Comparison of ENCODE assay signal across 9 mouse cellular contexts in genomic region chr7:49450261-49451141, GRCm38 (mm10).
A peak's percentile ranks its signal among the peaks of the same experiment; 100 is the strongest.
DNase-seq lines count a peak whose midpoint lies in the region; ATAC-seq lines count a peak whose summit lies in the region.
"Had no signal": no experiment of that assay in that cellular context is flagged by ENCODE, and none has a peak within 500 bp of the region (broad histone marks: within the 10 kb centered on the region; RNA-seq: fewer than 3 reads in every experiment).

No protein-coding gene starts in this region.

- no peak overlapping the region for H3K4me3 ChIP-seq in hindbrain, embryonic 16.5 days (ENCODE audit: low read length)
- no peak overlapping the region for H3K4me3 ChIP-seq in midbrain, embryonic 14.5 days (replicated peaks; ENCODE audit: low read depth, low read length)
- H3K4me3 ChIP-seq: megakaryocyte, embryonic 14.5 days had no signal

- peak; percentile 28 for DNase-seq in kidney, postnatal 14 days
- DNase-seq in kidney, postnatal 25 days = no peak
- peak; percentile 80 for DNase-seq in embryo, embryonic 11 days
- peak; percentile 56 for DNase-seq in midbrain, embryonic 14.5 days
- DNase-seq in cerebellum, adult 11 months = no peak
- DNase-seq in testis, postnatal 14 days (ENCODE audit: low spot score) = no peak
- no peak for DNase-seq in T-cell, adult 2 months (ENCODE audit: low spot score)

- WGBS in hindbrain, embryonic 16.5 days = 24% methylated on average over 22 of the region's 22 CpGs
- WGBS in midbrain, embryonic 14.5 days = 34% methylated on average over 22 of the region's 22 CpGs

- peak overlapping the region; percentile 31 for H3K4me2 ChIP-seq in hindbrain, embryonic 16.5 days (ENCODE audit: low read length)
- H3K4me2 ChIP-seq in midbrain, embryonic 14.5 days (ENCODE audit: low read length) = peak overlapping the region; percentile 26

- peaks cover 3% of the 10 kb centered on the region; the same call in 1 of the 2 replicates for H3K36me3 ChIP-seq in hindbrain, embryonic 16.5 days (ENCODE audit: control insufficient read depth, insufficient read depth, low read length)
- H3K36me3 ChIP-seq in midbrain, embryonic 14.5 days (ENCODE audit: control insufficient read depth, insufficient read depth, low read length) = peaks cover 7% of the 10 kb centered on the region

- peak; percentile 62 for ATAC-seq in hindbrain, embryonic 16.5 days
- peak; percentile 59; the same call in 1 of the 2 replicates for ATAC-seq in midbrain, embryonic 14.5 days (ENCODE audit: low FRiP score, low TSS enrichment)

- peaks cover 9% of the 10 kb centered on the region for H3K4me1 ChIP-seq in hindbrain, embryonic 16.5 days (ENCODE audit: control insufficient read depth, insufficient read depth, low read depth, low read length)
- peaks cover 8% of the 10 kb centered on the region for H3K4me1 ChIP-seq in midbrain, embryonic 14.5 days (ENCODE audit: control insufficient read depth, insufficient read depth, low read length)
- H3K4me1 ChIP-seq: megakaryocyte, embryonic 14.5 days had no signal

- H3K9ac ChIP-seq in hindbrain, embryonic 16.5 days (ENCODE audit: low read depth, low read length) = no peak overlapping the region; the same call in 1 of the 2 replicates
- no peak overlapping the region for H3K9ac ChIP-seq in midbrain, embryonic 14.5 days (replicated peaks; ENCODE audit: low read length)

- H3K27ac ChIP-seq in hindbrain, embryonic 16.5 days (ENCODE audit: low read depth, low read length) = no peak overlapping the region
- H3K27ac ChIP-seq in midbrain, embryonic 14.5 days (replicated peaks; ENCODE audit: low read depth, low read length) = no peak overlapping the region

- no peaks in the 10 kb centered on the region for H3K9me3 ChIP-seq in hindbrain, embryonic 16.5 days (ENCODE audit: control insufficient read depth, low read length)
- H3K9me3 ChIP-seq in midbrain, embryonic 14.5 days (ENCODE audit: control insufficient read depth, low read length) = no peaks in the 10 kb centered on the region

- H3K27me3 ChIP-seq in hindbrain, embryonic 16.5 days (replicated peaks; ENCODE audit: control insufficient read depth, insufficient read depth, low read length) = no peaks in the 10 kb centered on the region
- H3K27me3 ChIP-seq in midbrain, embryonic 14.5 days (ENCODE audit: control insufficient read depth, insufficient read depth, low read length) = no peaks in the 10 kb centered on the region

Comparison
In these comparisons a context has a peak if more than half of its experiments do, and no peak if none do; other contexts are left out.
1. DNase-seq: peak in kidney, postnatal 14 days (single experiment), embryo, embryonic 11 days (single experiment) and midbrain, embryonic 14.5 days (single experiment); none in kidney, postnatal 25 days (0 of 2), cerebellum, adult 11 months (single experiment), testis, postnatal 14 days (single experiment) and T-cell, adult 2 months (single experiment).